Mouse (Mus musculus) limb, embryonic 14.5 days (tissue): ENCODE data around the gene Chaf1b. TPM values are rescaled to one million over a fixed set of nuclear protein-coding genes. Genes with fewer than 3 reads are reported as not detected.
A peak's percentile ranks its signal among the peaks of the same experiment; 100 is the strongest.

Experiments used
- ATAC-seq: fragments of 200-750 bp; cut with Nextera tagmentation; 2 replicates; pipeline ENCODE4 v1.8.0; 2017; ENCODE audit warnings: low read depth, moderate number of reproducible peaks, moderate TSS enrichment; ENCODE audit not compliant: low FRiP score
- DNase-seq: peaks from one replicate; pipeline ENCODE4 v3.0.0-alpha.2; 2015; ENCODE audit warnings: low spot score
- H3K27ac ChIP-seq: fragments of 300-500 bp; sonication (generic); replicated peaks from 2 replicates; pipeline ENCODE4 v1.5.1; 2014; ENCODE audit warnings: low read depth, mild to moderate bottlenecking, low read length, moderate library complexity, mixed read lengths
- H3K27me3 ChIP-seq: fragments of 300-500 bp; sonication (generic); 2 replicates; pipeline ENCODE4 v1.6.1; 2014; ENCODE audit warnings: low read length, mixed read lengths; ENCODE audit not compliant: control insufficient read depth, insufficient read depth
- H3K36me3 ChIP-seq: fragments of 300-500 bp; sonication (generic); 2 replicates; pipeline ENCODE4 v1.6.1; 2014; ENCODE audit warnings: mild to moderate bottlenecking, low read length, moderate library complexity, mixed read lengths; ENCODE audit not compliant: control insufficient read depth, insufficient read depth
- H3K4me1 ChIP-seq: fragments of 300-500 bp; sonication (generic); 2 replicates; pipeline ENCODE4 v1.6.1; 2014; ENCODE audit warnings: antibody characterized with exemption, low read length, mixed read lengths; ENCODE audit not compliant: control insufficient read depth, insufficient read depth
- H3K4me2 ChIP-seq: fragments of 300-500 bp; sonication (generic); replicated peaks from 2 replicates; pipeline ENCODE4 v1.6.1; 2014; ENCODE audit warnings: low read depth, mild to moderate bottlenecking, low read length, moderate library complexity; ENCODE audit not compliant: severe bottlenecking
- H3K4me3 ChIP-seq: fragments of 300-500 bp; sonication (generic); replicated peaks from 2 replicates; pipeline ENCODE4 v1.5.1; 2014; ENCODE audit warnings: low read length
- H3K9ac ChIP-seq: fragments of 300-500 bp; sonication (generic); 2 replicates; pipeline ENCODE4 v1.6.1; 2014; ENCODE audit warnings: mild to moderate bottlenecking, low read depth, low read length, moderate library complexity; ENCODE audit not compliant: severe bottlenecking
- H3K9me3 ChIP-seq: fragments of 300-500 bp; sonication (generic); 2 replicates; pipeline ENCODE4 v1.6.1; 2016; ENCODE audit warnings: low read length; ENCODE audit not compliant: control insufficient read depth
- POLR2A ChIP-seq: fragments of 200-500 bp; IDR thresholded peaks from 2 replicates; pipeline ENCODE4 v1.8.0; 2012; ENCODE audit warnings: inconsistent platforms, mild to moderate bottlenecking, moderate library complexity, borderline replicate concordance; ENCODE audit not compliant: insufficient read depth, insufficient read length; ENCODE audit errors: extremely low read depth
- WGBS: fragments of 180-500 bp; shearing (Covaris S2); extraction: QIAGEN DNeasy Blood & Tissue Kit; methylation state at CpG from one replicate; pipeline ENCODE4 v1.1.7; 2014; 5-methylcytosine and 5-hydroxymethylcytosine counted together
- polyA plus RNA-seq, 2 experiments: library from polyadenylated mRNA; depleted of rRNA in 1 of 2; stranded (reverse) in 1 of 2; unstranded in 1 of 2; fragments of >200 nt; fragmentation: Nextera tagmentation in 1 of 2; extraction: Ambion mirVana in 1 of 2; gene quantifications; 2 replicates each; pipeline versions ENCODE4 v1.2.1 to v1.2.3; 2012 to 2014

Gene Chaf1b
- polyA plus RNA-seq, 2 experiments, result 43.2 to 66.3 TPM

- peaks cover 59% of the 10 kb centered on the region for H3K36me3 ChIP-seq
- TF ChIP-seq POLR2A, result no peak
- H3K9ac ChIP-seq, result no peak overlapping the region
- no peaks in the 10 kb centered on the region for H3K9me3 ChIP-seq
- WGBS, result 88% methylated on average over 6 of the region's 6 CpGs
- H3K4me3 ChIP-seq, result no peak overlapping the region
- ATAC-seq, result no peak
- no peak for DNase-seq
- H3K4me1 ChIP-seq, result no peaks in the 10 kb centered on the region
- H3K27me3 ChIP-seq, result no peaks in the 10 kb centered on the region
- H3K4me2 ChIP-seq, result no peak overlapping the region
- no peak overlapping the region for H3K27ac ChIP-seq
These were observed 4.8 kb downstream of the Chaf1b start for GRCm38 (mm10) chr16:93888481-93888880.

GRCm38 (mm10) chr16:93890948-93891604, 7.4 kb downstream of the Chaf1b start:
- H3K9ac ChIP-seq, result no peak overlapping the region
- no peak overlapping the region for H3K4me2 ChIP-seq
- 90% methylated on average over 12 of the region's 12 CpGs for WGBS
- H3K4me1 ChIP-seq, result no peaks in the 10 kb centered on the region
- ATAC-seq, result no peak
- H3K36me3 ChIP-seq, result peaks cover 75% of the 10 kb centered on the region
- DNase-seq, result no peak
- no peak for TF ChIP-seq POLR2A
- no peaks in the 10 kb centered on the region for H3K9me3 ChIP-seq
- no peak overlapping the region for H3K27ac ChIP-seq
- no peak overlapping the region for H3K4me3 ChIP-seq
- no peaks in the 10 kb centered on the region for H3K27me3 ChIP-seq

- Histone ChIP-seq H3K9me3 (no peaks in the 10 kb centered on the region), H3K9ac (no peak overlapping the region), H3K36me3 (peaks cover 54% of the 10 kb centered on the region), H3K27ac (no peak overlapping the region), H3K27me3 (no peaks in the 10 kb centered on the region), H3K4me2 (no peak overlapping the region), H3K4me3 (no peak overlapping the region), H3K4me1 (no peaks in the 10 kb centered on the region)
- ATAC-seq (0 out of 2 replicates have a peak, but pooled peaks have one; percentile 6), DNase-seq (no peak)
- no peak for TF ChIP-seq POLR2A
- 89% methylated on average over 5 of the region's 5 CpGs for WGBS
These were observed 9.6 kb downstream of the Chaf1b start for GRCm38 (mm10) chr16:93893285-93893684.

- H3K9me3 ChIP-seq, result no peaks in the 10 kb centered on the region
- no peak overlapping the region for H3K9ac ChIP-seq
- H3K36me3 ChIP-seq, result peaks cover 48% of the 10 kb centered on the region
- no peak for ATAC-seq
- no peak for TF ChIP-seq POLR2A
- H3K27ac ChIP-seq, result no peak overlapping the region
- H3K27me3 ChIP-seq, result no peaks in the 10 kb centered on the region
- WGBS, result 80% methylated on average over 6 of the region's 6 CpGs
- H3K4me3 ChIP-seq, result no peak overlapping the region
- H3K4me1 ChIP-seq, result no peaks in the 10 kb centered on the region
- no peak overlapping the region for H3K4me2 ChIP-seq
- DNase-seq, result no peak
These were observed 19.3 kb downstream of the Chaf1b start for GRCm38 (mm10) chr16:93903027-93903426.

- 59% methylated on average over 11 of the region's 11 CpGs for WGBS
- TF ChIP-seq POLR2A, result no peak
- peaks cover 34% of the 10 kb centered on the region for H3K36me3 ChIP-seq
- no peaks in the 10 kb centered on the region for H3K9me3 ChIP-seq
- no peaks in the 10 kb centered on the region for H3K27me3 ChIP-seq
- DNase-seq (peak; percentile 68), ATAC-seq (peak; percentile 42)
- no peak overlapping the region for H3K27ac ChIP-seq
- 0 out of 2 replicates have a peak overlapping the region, but pooled peaks have one; percentile 5 for H3K9ac ChIP-seq
- H3K4me1 ChIP-seq, result no peaks in the 10 kb centered on the region
- H3K4me3 ChIP-seq, result no peak overlapping the region
- H3K4me2 ChIP-seq, result no peak overlapping the region
These were observed 22.7 kb downstream of the Chaf1b start for GRCm38 (mm10) chr16:93906156-93907014.
